Mouse (Mus musculus): ENCODE measurements around the gene Olfr608. TPM values are rescaled to one million over a fixed set of nuclear protein-coding genes. Genes with fewer than 3 reads are reported as not detected.
"Not testable (repeated sequence)": the region's sequence is repeated elsewhere in the genome, so short reads cannot be mapped to it uniquely, and the experiment has no call there.

The Olfr608 gene
- not detected for total RNA-seq (2021)

GRCm38 (mm10) chr7:103469577-103469976 is at the start of gene Olfr608:
TSS of gene Olfr608 (plus strand) at chr7:103469877.
- no peak for DNase-seq
- intact Hi-C loops (cut with DNase I) = no loop called here

GRCm38 (mm10) chr7:103445339-103445738 is 24.3 kb upstream of the Olfr608 start, which contains the start of gene Olfr605:
TSS of gene Olfr605 (minus strand) at chr7:103445439.
- DNase-seq = no peak
- intact Hi-C loops (cut with DNase I) = no loop called here

GRCm38 (mm10) chr7:103448746-103449145 is 20.9 kb upstream of the Olfr608 start, which contains the start of gene Olfr606:
TSS of gene Olfr606 (plus strand) at chr7:103449046.
- intact Hi-C loops (cut with DNase I) = no loop called here

GRCm38 (mm10) chr7:103460590-103460989 is 9.1 kb upstream of the Olfr608 start:
- no peak for DNase-seq
- intact Hi-C loops (cut with DNase I) = no loop called here

More at GRCm38 (mm10) chr7:103448746-103449145, 20.9 kb upstream of the Olfr608 start, which contains the start of gene Olfr606:
- no peak for DNase-seq

- intact Hi-C loops (cut with DNase I); DNase-seq: not testable (repeated sequence)
Measured at GRCm38 (mm10) chr7:103477106-103477505, 7.4 kb downstream of the Olfr608 start.

- intact Hi-C loops (cut with DNase I) = no loop called here
Measured at GRCm38 (mm10) chr7:103497962-103498361, 28.3 kb downstream of the Olfr608 start, which contains the start of gene Olfr609. TSS of gene Olfr609 (minus strand) at chr7:103498062.

GRCm38 (mm10) chr7:103512022-103512421 is 42.3 kb downstream of the Olfr608 start, which contains the start of gene Olfr610:
TSS of gene Olfr610 (minus strand) at chr7:103512122.
- intact Hi-C loops (cut with DNase I) = no loop called here
- no peak for DNase-seq

More at GRCm38 (mm10) chr7:103497962-103498361, 28.3 kb downstream of the Olfr608 start, which contains the start of gene Olfr609:
- DNase-seq = no peak

- DNase-seq; intact Hi-C loops (cut with DNase I): not testable (repeated sequence)
Measured at GRCm38 (mm10) chr7:103520746-103521145, 51.1 kb downstream of the Olfr608 start, which contains the start of gene Olfr611. TSS of gene Olfr611 (minus strand) at chr7:103520846.

Other genes starting within 250 kb of the Olfr608 start
- not detected for gene Usp17ld, start 217.4 kb upstream of the Olfr608 start, total RNA-seq (2021)
- gene Olfr596, start 164.2 kb upstream of the Olfr608 start, total RNA-seq (2021) = not detected
- gene Olfr597, start 153.6 kb upstream of the Olfr608 start, total RNA-seq (2021) = not detected
- gene Olfr598, start 146.3 kb upstream of the Olfr608 start, total RNA-seq (2021) = not detected
- not detected for gene Olfr599, start 134.0 kb upstream of the Olfr608 start, total RNA-seq (2021)
- gene Olfr600, start 120.2 kb upstream of the Olfr608 start, total RNA-seq (2021) = not detected
- not detected for gene Olfr601, start 107.2 kb upstream of the Olfr608 start, total RNA-seq (2021)
- not detected for gene Olfr603, start 83.7 kb upstream of the Olfr608 start, total RNA-seq (2021)
- gene Usp17lc, start 54.8 kb upstream of the Olfr608 start, total RNA-seq (2021) = not detected
- not detected for gene Olfr605, start 24.4 kb upstream of the Olfr608 start, total RNA-seq (2021)
- gene Olfr606, start 20.8 kb upstream of the Olfr608 start, total RNA-seq (2021) = not detected
- not detected for gene Olfr607, start 5.7 kb upstream of the Olfr608 start, total RNA-seq (2021)
- gene Olfr609, start 28.2 kb downstream of the Olfr608 start, total RNA-seq (2021) = not detected
- gene Olfr610, start 42.2 kb downstream of the Olfr608 start, total RNA-seq (2021) = not detected
- gene Olfr611, start 51.0 kb downstream of the Olfr608 start, total RNA-seq (2021) = not detected
- not detected for gene Olfr612, start 72.8 kb downstream of the Olfr608 start, total RNA-seq (2021)
- not detected for gene Olfr613, start 78.2 kb downstream of the Olfr608 start, total RNA-seq (2021)
- not detected for gene Olfr615, start 86.2 kb downstream of the Olfr608 start, total RNA-seq (2021)
- gene Olfr616, start 99.3 kb downstream of the Olfr608 start, total RNA-seq (2021) = not detected
- not detected for gene Olfr617, start 103.2 kb downstream of the Olfr608 start, total RNA-seq (2021)
- gene Olfr618, start 120.2 kb downstream of the Olfr608 start, total RNA-seq (2021) = not detected
- not detected for gene Olfr619, start 130.7 kb downstream of the Olfr608 start, total RNA-seq (2021)
- gene Olfr620, start 142.7 kb downstream of the Olfr608 start, total RNA-seq (2021) = not detected
- gene Olfr622, start 172.8 kb downstream of the Olfr608 start, total RNA-seq (2021) = not detected
- not detected for gene Olfr623, start 193.8 kb downstream of the Olfr608 start, total RNA-seq (2021)
- gene Olfr624, start 201.3 kb downstream of the Olfr608 start, total RNA-seq (2021) = under 1 TPM in 1 of 2 experiments, not detected in 1; 0.08 TPM
- gene Olfr625-ps1, start 212.8 kb downstream of the Olfr608 start, total RNA-seq (2021) = not detected
- not detected for gene Olfr243, start 244.8 kb downstream of the Olfr608 start, total RNA-seq (2021)